Mouse (Mus musculus): ENCODE data around the gene 4930563M21Rik. TPM values are rescaled to one million over a fixed set of nuclear protein-coding genes. Genes with fewer than 3 reads are reported as not detected.

Gene 4930563M21Rik
- total RNA-seq, 2 experiments from 2014 or later = not detected

DNA sequence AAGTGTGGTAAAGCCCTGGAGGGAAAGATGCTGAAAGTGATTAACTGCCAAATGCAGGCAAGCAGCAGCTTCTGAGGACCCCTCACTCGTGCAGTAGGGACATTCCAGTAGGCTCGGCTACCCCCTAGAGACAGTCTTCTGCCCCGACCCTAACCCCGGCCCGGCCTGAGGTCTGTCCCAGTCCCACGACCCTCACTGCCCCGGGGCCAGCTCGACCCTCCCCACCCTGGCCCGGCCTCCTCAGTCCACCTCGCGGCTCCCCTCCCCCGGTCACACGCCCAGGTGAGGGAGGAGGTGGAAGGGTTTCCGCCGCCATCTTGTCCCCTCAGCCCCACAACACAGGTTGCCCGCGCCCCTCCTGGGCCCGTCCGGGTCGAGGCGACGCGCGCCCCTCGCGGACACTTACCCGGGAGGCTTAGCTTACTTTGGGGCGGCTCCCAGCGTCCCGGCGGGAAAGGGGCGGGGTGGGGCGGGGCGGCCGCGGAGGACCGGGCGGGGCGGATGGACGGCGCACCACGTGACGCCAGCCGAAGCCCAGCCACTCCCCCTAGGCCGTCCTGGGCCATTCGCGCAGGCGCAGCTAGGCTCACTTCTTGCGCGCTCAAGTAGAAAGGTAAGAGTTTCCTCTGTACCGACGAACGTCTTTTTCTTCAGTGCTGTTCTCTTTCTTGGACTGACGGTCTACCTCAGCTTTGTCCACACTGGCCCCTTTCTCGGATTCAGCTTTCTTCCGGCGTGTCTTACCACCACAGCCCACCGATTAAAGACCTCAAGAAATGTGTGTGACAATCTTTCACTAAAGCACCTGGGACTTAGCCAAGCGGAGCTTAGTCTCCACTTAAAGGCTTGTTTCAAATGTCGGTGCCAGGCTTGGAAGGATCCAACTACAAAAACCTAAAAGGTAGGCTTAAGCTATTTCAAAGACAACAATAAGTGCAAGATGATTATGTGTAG, 72.4 kb downstream of the 4930563M21Rik start, which contains the start of gene Scaper:
Gene Scaper (minus strand): TSS at position 456 of the 954 bp plus-strand sequence.
- intact Hi-C loops (cut with DNase I) = no loop called here
- peak; percentile 95 for DNase-seq
- TF ChIP-seq CTCF (IDR thresholded peaks at IDR 0.05) = peak; percentile 53
- Histone ChIP-seq H3K27ac (peak within 1 kb of the TSS; percentile 89), H3K4me3 (peak within 1 kb of the TSS; percentile 99)

GRCm38 (mm10) chr9:55937224-55937663, 73.1 kb downstream of the 4930563M21Rik start:
- intact Hi-C loops (cut with DNase I) = no loop called here
- DNase-seq = no peak

GRCm38 (mm10) chr9:55932482-55932881, 77.9 kb downstream of the 4930563M21Rik start:
- DNase-seq = no peak
- TF ChIP-seq CTCF (IDR thresholded peaks at IDR 0.05) = no peak
- no peak overlapping the region for H3K27ac ChIP-seq
- intact Hi-C loops (cut with DNase I) = no loop called here
- H3K4me3 ChIP-seq = no peak overlapping the region

More at GRCm38 (mm10) chr9:55937224-55937663, 73.1 kb downstream of the 4930563M21Rik start:
- H3K27ac ChIP-seq = peak overlapping the region; percentile 89
- TF ChIP-seq CTCF (IDR thresholded peaks at IDR 0.05) = no peak
- peak overlapping the region; percentile 99 for H3K4me3 ChIP-seq

- intact Hi-C loops (cut with DNase I) = loop anchor here (2.0 kb wide), 1 partner anchor 490 kb away; no protein-coding TSS in a partner anchor
- Histone ChIP-seq H3K4me3 (no peak overlapping the region), H3K27ac (no peak overlapping the region)
- TF ChIP-seq CTCF (IDR thresholded peaks at IDR 0.05) = peak; percentile 67
- DNase-seq = no peak
Observed at GRCm38 (mm10) chr9:55918579-55918978, 91.8 kb downstream of the 4930563M21Rik start.

- TF ChIP-seq CTCF (IDR thresholded peaks at IDR 0.05) = no peak
- Histone ChIP-seq H3K27ac (no peak overlapping the region), H3K4me3 (no peak overlapping the region)
- no peak for DNase-seq
- intact Hi-C loops (cut with DNase I) = no loop called here
Observed at GRCm38 (mm10) chr9:55916751-55917150, 93.6 kb downstream of the 4930563M21Rik start.

Other genes with a start within 250 kb of the 4930563M21Rik start
- 1 to 10 TPM; 8.2 to 9.0 TPM for gene Scaper, start 72.4 kb downstream of the 4930563M21Rik start, total RNA-seq (2021)
- 10 to 100 TPM; 18.0 to 21.8 TPM for gene Rcn2, start 31.3 kb upstream of the 4930563M21Rik start, total RNA-seq (2021)
- gene Pstpip1, start 79.4 kb upstream of the 4930563M21Rik start, total RNA-seq (2021) = 1 to 10 TPM in 1 of 2 experiments, under 1 TPM in 1; 0.77 to 1.1 TPM
- gene Tspan3, start 154.9 kb upstream of the 4930563M21Rik start, total RNA-seq (2021) = 100 to 1,000 TPM in 1 of 2 experiments, 10 to 100 TPM in 1; 86.1 to 122 TPM

Data from gastrocnemius, adult 2 months (tissue).